Mouse (Mus musculus) midbrain, embryonic 14.5 days (tissue): ENCODE measurements around the gene Rps6ka5. TPM values are rescaled to one million over a fixed set of nuclear protein-coding genes. Genes with fewer than 3 reads are reported as not detected.

Experiments
- polyA plus RNA-seq: library from polyadenylated mRNA; unstranded; fragments of >200 nt; fragmentation: Nextera tagmentation; extraction: Ambion mirVana; gene quantifications from 2 replicates; pipeline ENCODE4 v1.2.1, GENCODE M21; 2014

The Rps6ka5 gene
- polyA plus RNA-seq, 1 experiment from 2014 or later: 7.9 TPM

Other genes with a start within 250 kb of the Rps6ka5 start
- 8.5 and 9.6 TPM in 2 replicates for gene Ttc7b, start 206.2 kb downstream of the Rps6ka5 start, polyA plus RNA-seq
- 1.7 and 1.9 TPM in 2 replicates for gene Dglucy, start 52.1 kb upstream of the Rps6ka5 start, polyA plus RNA-seq
- 2.1 and 2.8 TPM in 2 replicates for gene Gpr68, start 181.2 kb upstream of the Rps6ka5 start, polyA plus RNA-seq